Mouse (Mus musculus): ENCODE measurements around the gene Tmem117. TPM values are rescaled to one million over a fixed set of nuclear protein-coding genes. Genes with fewer than 3 reads are reported as not detected.
A peak's percentile ranks its signal among the peaks of the same experiment; 100 is the strongest.

Tmem117 gene
- polyA plus RNA-seq, 1 experiment from 2014 or later = 4.6 TPM

DNA sequence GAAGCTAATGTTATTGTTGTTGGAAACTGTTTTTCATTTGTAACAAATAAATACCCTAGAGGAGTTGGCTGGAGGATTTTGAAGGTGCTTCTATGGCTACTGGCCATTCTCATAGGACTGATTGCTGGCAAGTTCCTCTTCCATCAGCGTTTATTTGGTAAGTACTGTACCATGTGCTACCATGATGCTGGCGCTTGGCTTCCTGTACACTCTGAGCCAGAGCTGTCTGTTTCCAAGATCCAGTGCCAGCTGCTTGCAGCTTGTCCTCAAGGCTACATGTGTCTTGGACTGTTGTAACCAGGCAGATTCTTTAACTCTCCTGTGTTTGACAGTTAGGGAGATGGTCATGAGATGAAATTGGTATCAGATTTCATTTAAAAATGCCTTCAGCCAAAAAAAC is 9.2 kb downstream of the Tmem117 start:
- ATAC-seq (ENCODE audit: insufficient read depth, low FRiP score) = no peak
- H3K9me3 ChIP-seq (replicated peaks; ENCODE audit: control insufficient read depth, low read length) = no peaks in the 10 kb centered on the region
- WGBS = 60% methylated on average over 2 of the region's 2 CpGs
- H3K9ac ChIP-seq (ENCODE audit: low read length) = no peak overlapping the region
- no peaks in the 10 kb centered on the region for H3K4me1 ChIP-seq (ENCODE audit: control insufficient read depth, insufficient read depth, low read length)
- H3K4me2 ChIP-seq (ENCODE audit: low read depth, low read length) = no peak overlapping the region
- H3K27ac ChIP-seq (ENCODE audit: low read length) = no peak overlapping the region
- no peaks in the 10 kb centered on the region for H3K27me3 ChIP-seq (ENCODE audit: control insufficient read depth, insufficient read depth, low read length)
- no peak overlapping the region for H3K4me3 ChIP-seq (replicated peaks; ENCODE audit: low read length)
- H3K36me3 ChIP-seq (ENCODE audit: control insufficient read depth, insufficient read depth, low read length) = no peaks in the 10 kb centered on the region

DNA sequence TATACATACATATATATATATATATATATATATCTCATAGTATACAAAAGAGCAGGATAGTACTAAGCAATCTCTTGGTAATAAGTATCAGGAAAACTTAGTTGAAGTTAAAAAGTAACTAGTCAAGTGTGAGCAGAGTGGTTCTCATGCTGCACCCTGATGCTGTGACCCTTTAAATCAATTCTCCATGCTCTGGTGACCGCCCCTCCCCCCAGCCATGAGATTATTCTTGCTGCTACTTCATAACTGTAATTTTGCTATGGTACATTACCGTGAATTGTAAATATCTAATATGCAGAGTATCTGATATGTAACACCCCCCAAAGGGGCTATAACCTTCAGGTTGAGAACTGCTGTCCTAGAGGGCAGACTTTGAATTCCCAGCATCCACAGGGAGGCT is 10.1 kb downstream of the Tmem117 start:
- Histone ChIP-seq H3K36me3 (ENCODE audit: control insufficient read depth, insufficient read depth, low read length) (no peaks in the 10 kb centered on the region), H3K4me1 (ENCODE audit: control insufficient read depth, insufficient read depth, low read length) (no peaks in the 10 kb centered on the region), H3K4me3 (replicated peaks; ENCODE audit: low read length) (no peak overlapping the region), H3K27ac (ENCODE audit: low read length) (no peak overlapping the region), H3K4me2 (ENCODE audit: low read depth, low read length) (no peak overlapping the region), H3K27me3 (ENCODE audit: control insufficient read depth, insufficient read depth, low read length) (no peaks in the 10 kb centered on the region), H3K9ac (ENCODE audit: low read length) (no peak overlapping the region), H3K9me3 (replicated peaks; ENCODE audit: control insufficient read depth, low read length) (no peaks in the 10 kb centered on the region)
- WGBS = 84% methylated on average over 2 of the region's 2 CpGs
- no peak for ATAC-seq (ENCODE audit: insufficient read depth, low FRiP score)

DNA sequence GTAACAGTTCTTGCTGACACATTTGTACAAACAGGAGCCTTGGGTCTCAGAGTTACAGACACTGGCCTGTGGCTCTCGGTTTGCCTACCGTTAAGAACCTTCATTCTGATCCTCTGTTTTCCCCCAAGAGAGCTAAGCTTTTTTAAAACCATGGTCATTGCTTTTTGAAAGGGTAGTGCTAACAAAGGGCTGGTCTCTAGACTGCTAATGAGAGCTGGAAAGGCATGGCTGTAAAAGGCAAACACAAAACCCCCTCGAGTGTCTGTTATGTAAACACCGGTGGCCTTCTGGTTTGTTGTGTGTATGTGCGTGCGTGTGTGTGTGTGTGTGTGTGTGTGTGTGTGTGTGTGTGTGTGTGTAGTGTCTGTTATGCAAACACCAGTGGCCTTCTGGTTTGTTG is 17.0 kb downstream of the Tmem117 start:
- 33% methylated on average over 6 of the region's 6 CpGs for whole genome bisulfite sequencing
- no peak for ATAC-seq (ENCODE audit: insufficient read depth, low FRiP score)

DNA sequence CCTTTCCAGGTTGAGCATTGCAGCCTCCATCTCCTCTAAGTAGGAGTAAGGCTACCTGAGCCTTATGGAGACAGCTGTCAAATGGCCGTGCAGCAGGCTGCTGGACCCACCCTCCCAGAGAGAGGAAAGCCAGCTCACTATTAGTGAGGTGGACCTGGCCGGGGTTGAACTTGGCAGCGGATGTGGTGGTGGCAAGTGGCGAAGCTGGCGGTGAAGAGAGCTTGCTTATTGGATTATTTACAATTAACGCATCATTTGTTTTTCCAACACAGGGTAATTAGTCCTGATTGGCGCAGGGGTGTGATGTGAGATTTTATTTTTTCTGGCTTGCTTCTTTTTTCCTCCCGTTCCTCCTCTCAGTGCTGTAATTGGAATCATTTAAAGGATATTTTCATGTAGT is 19.4 kb downstream of the Tmem117 start:
- H3K4me1 ChIP-seq (ENCODE audit: control insufficient read depth, insufficient read depth, low read length) = peaks cover 3% of the 10 kb centered on the region; the same call in 1 of the 2 replicates
- no peak overlapping the region for H3K4me2 ChIP-seq (ENCODE audit: low read depth, low read length)
- no peak overlapping the region for H3K9ac ChIP-seq (ENCODE audit: low read length)
- no peaks in the 10 kb centered on the region for H3K9me3 ChIP-seq (replicated peaks; ENCODE audit: control insufficient read depth, low read length)
- H3K36me3 ChIP-seq (ENCODE audit: control insufficient read depth, insufficient read depth, low read length) = no peaks in the 10 kb centered on the region
- H3K4me3 ChIP-seq (replicated peaks; ENCODE audit: low read length) = no peak overlapping the region
- no peaks in the 10 kb centered on the region for H3K27me3 ChIP-seq (ENCODE audit: control insufficient read depth, insufficient read depth, low read length)
- no peak overlapping the region for H3K27ac ChIP-seq (ENCODE audit: low read length)
- ATAC-seq (ENCODE audit: insufficient read depth, low FRiP score) = no peak
- 83% methylated on average over 8 of the region's 8 CpGs for WGBS

More for the DNA sequence above, 17.0 kb downstream of the Tmem117 start:
- Histone ChIP-seq H3K27me3 (ENCODE audit: control insufficient read depth, insufficient read depth, low read length) (no peaks in the 10 kb centered on the region), H3K9ac (ENCODE audit: low read length) (no peak overlapping the region), H3K4me1 (ENCODE audit: control insufficient read depth, insufficient read depth, low read length) (no peaks in the 10 kb centered on the region), H3K27ac (ENCODE audit: low read length) (no peak overlapping the region), H3K4me3 (replicated peaks; ENCODE audit: low read length) (no peak overlapping the region), H3K36me3 (ENCODE audit: control insufficient read depth, insufficient read depth, low read length) (no peaks in the 10 kb centered on the region), H3K4me2 (ENCODE audit: low read depth, low read length) (no peak overlapping the region), H3K9me3 (replicated peaks; ENCODE audit: control insufficient read depth, low read length) (no peaks in the 10 kb centered on the region)

DNA sequence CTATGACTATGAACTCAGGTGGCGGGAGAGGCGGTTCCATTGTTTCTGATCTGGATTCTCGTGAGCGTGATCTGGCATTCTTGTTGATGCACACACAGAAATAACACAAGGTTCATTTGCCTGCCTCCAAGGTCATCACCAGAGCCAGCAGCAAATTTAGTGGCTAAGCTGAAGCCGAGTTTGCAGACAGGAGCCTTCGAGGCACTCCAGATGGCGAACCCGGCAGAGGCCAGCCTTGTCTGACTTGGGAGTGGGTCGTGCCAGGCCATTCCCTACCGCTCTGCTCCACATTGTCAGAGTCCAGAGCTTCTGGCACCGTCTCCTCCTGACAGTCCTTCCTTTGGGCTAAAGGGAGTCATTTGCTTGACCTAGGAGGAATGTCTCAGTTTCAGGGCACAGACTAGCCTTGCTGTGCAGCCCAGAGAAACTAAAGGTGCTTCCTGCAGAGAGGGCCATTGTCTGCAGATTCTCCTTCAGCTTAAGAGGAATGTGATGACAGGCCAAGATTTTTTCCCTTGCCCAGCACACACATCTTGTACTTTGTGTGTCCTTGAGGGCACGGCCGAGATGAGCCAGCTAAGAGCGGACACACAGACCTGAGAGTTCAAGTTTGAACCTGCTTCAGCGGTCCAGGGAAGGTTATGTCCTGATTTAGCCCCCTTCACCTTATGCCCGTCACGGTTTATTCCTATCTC is 20.2 kb downstream of the Tmem117 start:
- Histone ChIP-seq H3K27me3 (ENCODE audit: control insufficient read depth, insufficient read depth, low read length) (no peaks in the 10 kb centered on the region), H3K9me3 (replicated peaks; ENCODE audit: control insufficient read depth, low read length) (no peaks in the 10 kb centered on the region), H3K4me3 (replicated peaks; ENCODE audit: low read length) (no peak overlapping the region), H3K9ac (ENCODE audit: low read length) (no peak overlapping the region), H3K4me2 (ENCODE audit: low read depth, low read length) (no peak overlapping the region), H3K36me3 (ENCODE audit: control insufficient read depth, insufficient read depth, low read length) (no peaks in the 10 kb centered on the region), H3K4me1 (ENCODE audit: control insufficient read depth, insufficient read depth, low read length) (peaks cover 6% of the 10 kb centered on the region; the same call in 1 of the 2 replicates), H3K27ac (ENCODE audit: low read length) (no peak overlapping the region)
- ATAC-seq (ENCODE audit: insufficient read depth, low FRiP score) = no peak
- 59% methylated on average over 17 of the region's 17 CpGs for WGBS

DNA sequence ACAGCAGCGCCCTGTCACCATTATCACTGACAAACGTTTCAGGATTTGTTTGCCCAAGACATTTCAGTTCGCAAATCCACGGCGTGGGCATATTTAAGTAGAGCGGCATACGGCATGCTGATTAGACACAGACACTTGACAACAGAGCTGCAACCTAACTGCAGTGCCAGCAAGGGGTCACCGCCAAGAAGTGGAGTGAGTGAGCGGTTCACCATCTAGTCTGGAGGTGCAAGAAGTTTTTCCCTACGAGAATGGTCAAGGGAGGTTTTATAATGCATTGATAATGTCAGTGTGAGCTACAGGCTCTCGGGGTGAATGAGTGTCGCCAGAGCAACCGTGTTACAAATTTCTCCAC is 20.7 kb downstream of the Tmem117 start:
- Histone ChIP-seq H3K9ac (ENCODE audit: low read length) (no peak overlapping the region), H3K9me3 (replicated peaks; ENCODE audit: control insufficient read depth, low read length) (no peaks in the 10 kb centered on the region), H3K36me3 (ENCODE audit: control insufficient read depth, insufficient read depth, low read length) (no peaks in the 10 kb centered on the region), H3K27ac (ENCODE audit: low read length) (no peak overlapping the region), H3K4me2 (ENCODE audit: low read depth, low read length) (no peak overlapping the region), H3K27me3 (ENCODE audit: control insufficient read depth, insufficient read depth, low read length) (no peaks in the 10 kb centered on the region), H3K4me1 (ENCODE audit: control insufficient read depth, insufficient read depth, low read length) (peaks cover 6% of the 10 kb centered on the region; the same call in 1 of the 2 replicates), H3K4me3 (replicated peaks; ENCODE audit: low read length) (no peak overlapping the region)
- no peak for ATAC-seq (ENCODE audit: insufficient read depth, low FRiP score)
- 56% methylated on average over 13 of the region's 13 CpGs for WGBS

DNA sequence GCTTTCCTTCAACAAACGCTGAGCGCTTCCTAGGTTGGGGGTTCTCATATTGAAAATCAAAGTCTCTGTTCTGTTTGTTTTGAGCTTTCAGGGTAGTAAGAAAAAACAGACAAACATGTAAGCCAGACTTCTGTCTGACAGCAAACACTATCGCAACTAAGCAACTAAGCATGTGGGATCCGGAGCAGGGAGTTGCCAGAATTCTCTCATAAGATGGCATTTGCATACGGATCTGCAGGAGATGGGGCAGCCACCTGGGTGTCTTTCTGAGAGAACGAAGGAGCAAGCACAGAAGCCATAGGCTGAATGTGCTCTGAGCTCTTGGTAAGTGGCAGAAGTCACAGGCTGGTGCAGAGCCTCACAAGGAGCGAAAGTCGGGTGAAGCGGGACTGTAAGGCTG is 22.3 kb downstream of the Tmem117 start:
- 66% methylated on average over 9 of the region's 9 CpGs for WGBS
- H3K9me3 ChIP-seq (replicated peaks; ENCODE audit: control insufficient read depth, low read length) = no peaks in the 10 kb centered on the region

DNA sequence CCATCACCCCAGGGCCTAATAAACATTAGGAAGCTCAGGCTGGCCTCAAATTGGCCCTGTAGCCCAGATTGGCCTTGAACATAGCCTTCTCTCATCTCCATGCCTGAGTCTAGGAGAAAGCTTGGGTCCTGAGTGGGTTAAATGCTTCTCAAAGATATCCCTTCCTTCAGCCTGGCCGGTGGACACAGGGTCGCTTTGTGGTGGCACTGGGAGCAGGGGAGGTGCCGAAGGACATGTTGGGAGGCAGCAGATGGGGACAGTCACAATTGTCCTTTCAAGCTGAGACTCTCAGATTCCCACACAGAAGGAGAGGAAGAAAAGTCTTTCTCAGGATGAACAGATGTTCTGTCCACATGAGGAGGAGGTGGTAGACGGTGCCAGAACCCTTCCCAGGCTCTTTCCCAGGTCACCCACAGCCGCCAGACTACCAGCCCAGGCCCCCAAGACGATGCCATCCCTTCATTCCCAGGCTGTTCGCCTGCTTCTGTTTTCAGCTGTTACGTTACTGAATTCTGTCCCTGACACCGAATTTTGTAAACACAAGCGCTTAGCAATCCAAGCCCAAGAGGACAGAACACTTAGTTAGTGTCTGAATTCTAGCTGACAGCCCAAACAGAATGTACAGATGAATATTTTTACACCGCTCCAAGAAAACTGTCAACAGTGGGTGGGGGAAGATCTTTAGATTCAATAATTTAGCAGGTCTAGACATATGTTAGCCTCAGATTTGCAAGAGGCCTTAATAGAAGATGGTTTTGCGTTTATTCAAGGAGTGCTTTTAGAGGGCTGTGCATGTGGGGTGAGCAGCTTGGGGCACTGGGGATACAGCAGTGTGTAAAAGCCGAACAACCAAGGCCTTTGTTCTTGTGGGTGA is 23.2 kb downstream of the Tmem117 start:
- Histone ChIP-seq H3K4me3 (replicated peaks; ENCODE audit: low read length) (no peak overlapping the region), H3K36me3 (ENCODE audit: control insufficient read depth, insufficient read depth, low read length) (no peaks in the 10 kb centered on the region), H3K9me3 (replicated peaks; ENCODE audit: control insufficient read depth, low read length) (no peaks in the 10 kb centered on the region), H3K27me3 (ENCODE audit: control insufficient read depth, insufficient read depth, low read length) (no peaks in the 10 kb centered on the region), H3K4me2 (ENCODE audit: low read depth, low read length) (no peak overlapping the region), H3K27ac (ENCODE audit: low read length) (peak overlapping the region; percentile 20), H3K9ac (ENCODE audit: low read length) (no peak overlapping the region), H3K4me1 (ENCODE audit: control insufficient read depth, insufficient read depth, low read length) (peaks cover 6% of the 10 kb centered on the region; the same call in 1 of the 2 replicates)
- ATAC-seq (ENCODE audit: insufficient read depth, low FRiP score) = no peak
- WGBS = 52% methylated on average over 13 of the region's 13 CpGs

More for the DNA sequence above, 22.3 kb downstream of the Tmem117 start:
- H3K9ac ChIP-seq (ENCODE audit: low read length) = no peak overlapping the region
- H3K4me1 ChIP-seq (ENCODE audit: control insufficient read depth, insufficient read depth, low read length) = peaks cover 6% of the 10 kb centered on the region; the same call in 1 of the 2 replicates
- ATAC-seq (ENCODE audit: insufficient read depth, low FRiP score) = no peak
- no peak overlapping the region for H3K27ac ChIP-seq (ENCODE audit: low read length)
- H3K36me3 ChIP-seq (ENCODE audit: control insufficient read depth, insufficient read depth, low read length) = no peaks in the 10 kb centered on the region
- H3K4me2 ChIP-seq (ENCODE audit: low read depth, low read length) = no peak overlapping the region
- H3K4me3 ChIP-seq (replicated peaks; ENCODE audit: low read length) = no peak overlapping the region
- H3K27me3 ChIP-seq (ENCODE audit: control insufficient read depth, insufficient read depth, low read length) = no peaks in the 10 kb centered on the region

DNA sequence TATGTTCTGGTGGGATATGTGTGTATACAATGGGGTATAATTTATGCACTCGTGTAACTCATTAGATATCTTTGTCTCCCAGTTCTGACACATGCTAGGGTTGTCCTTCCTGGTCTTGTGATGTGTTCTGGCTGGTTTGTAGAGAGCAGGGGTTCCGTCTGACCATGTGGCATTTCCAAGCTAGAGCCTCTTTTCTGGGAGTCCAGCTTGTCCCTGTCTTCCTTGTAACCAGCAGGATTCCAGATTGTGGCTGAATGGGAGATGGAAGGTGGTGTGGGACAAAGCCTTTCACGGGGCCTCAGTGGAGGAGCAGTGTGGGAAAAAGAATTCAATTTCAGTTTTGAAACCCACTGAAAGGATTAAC is 23.8 kb downstream of the Tmem117 start:
- ATAC-seq (ENCODE audit: insufficient read depth, low FRiP score) = no peak
- no peak overlapping the region for H3K4me3 ChIP-seq (replicated peaks; ENCODE audit: low read length)
- H3K27ac ChIP-seq (ENCODE audit: low read length) = peak overlapping the region; percentile 20
- H3K4me2 ChIP-seq (ENCODE audit: low read depth, low read length) = no peak overlapping the region
- no peaks in the 10 kb centered on the region for H3K9me3 ChIP-seq (replicated peaks; ENCODE audit: control insufficient read depth, low read length)
- WGBS = 62% methylated on average over 3 of the region's 3 CpGs
- no peaks in the 10 kb centered on the region for H3K36me3 ChIP-seq (ENCODE audit: control insufficient read depth, insufficient read depth, low read length)
- no peaks in the 10 kb centered on the region for H3K27me3 ChIP-seq (ENCODE audit: control insufficient read depth, insufficient read depth, low read length)
- H3K9ac ChIP-seq (ENCODE audit: low read length) = no peak overlapping the region
- H3K4me1 ChIP-seq (ENCODE audit: control insufficient read depth, insufficient read depth, low read length) = peaks cover 7% of the 10 kb centered on the region; the same call in 1 of the 2 replicates

Measured in stomach, embryonic 16.5 days (tissue).